ENCODE assay signal across 9 mouse cellular contexts in the genomic region with DNA sequence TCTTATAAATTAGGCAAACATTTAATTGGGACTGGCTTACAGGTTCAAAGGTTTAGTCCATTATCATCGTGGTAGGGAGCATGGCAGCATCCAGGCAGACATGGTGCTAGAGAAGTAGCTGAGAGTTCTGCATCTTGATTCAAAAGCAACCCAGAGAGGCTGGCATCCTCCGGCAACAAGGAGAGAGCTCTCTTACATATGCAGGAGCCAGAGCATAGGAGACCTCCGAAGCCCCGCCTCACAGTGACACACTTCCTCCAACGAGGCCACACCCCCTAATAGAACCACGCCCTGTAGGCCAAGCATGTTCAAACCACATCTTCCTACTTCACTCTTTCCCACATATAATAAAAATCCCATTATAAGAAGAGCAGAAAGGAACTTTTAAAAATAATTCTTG.
DNase-seq lines count a peak whose midpoint lies in the region; ATAC-seq and TF ChIP-seq lines count a peak whose summit lies in the region.
"Had no signal": no experiment of that assay in that cellular context is flagged by ENCODE, and none has a peak within 500 bp of the region (broad histone marks: within the 10 kb centered on the region; RNA-seq: fewer than 3 reads in every experiment).

No protein-coding gene starts in this region.

- peak overlapping the region; percentile 36 for H3K4me3 ChIP-seq in forebrain, embryonic 10.5 days
- no peak overlapping the region for H3K4me3 ChIP-seq in forebrain, postnatal 0 days (ENCODE audit: low read depth, low read length)

- TF ChIP-seq CTCF in forebrain, postnatal 0 days (IDR thresholded peaks at IDR 0.05; ENCODE audit: low read depth) = no peak

- peaks cover 12% of the 10 kb centered on the region for H3K4me1 ChIP-seq in forebrain, embryonic 10.5 days
- H3K4me1 ChIP-seq in forebrain, postnatal 0 days (ENCODE audit: insufficient read depth) = no peaks in the 10 kb centered on the region

- no peak overlapping the region for H3K9ac ChIP-seq in forebrain, postnatal 0 days

- H3K27ac ChIP-seq in forebrain, embryonic 10.5 days = no peak overlapping the region
- H3K27ac ChIP-seq in forebrain, postnatal 0 days (ENCODE audit: low read depth, low read length) = no peak overlapping the region

- no peaks in the 10 kb centered on the region for H3K36me3 ChIP-seq in forebrain, embryonic 10.5 days (replicated peaks)
- no peaks in the 10 kb centered on the region for H3K36me3 ChIP-seq in forebrain, postnatal 0 days (ENCODE audit: insufficient read depth)

- ATAC-seq in forebrain, postnatal 0 days = no peak

- DNase-seq in forebrain, embryonic 10.5 days (ENCODE audit: extremely low spot score, low spot score) = no peak
- no peak for DNase-seq in forebrain, postnatal 0 days
- DNase-seq in ES-CJ7 (ENCODE audit: low read depth, low spot score) = peak; percentile 84
- peak; percentile 27 for DNase-seq in forelimb bud, embryonic 11.5 days (ENCODE audit: low read depth, low spot score)
- DNase-seq in liver = peak; percentile 19
- no peak for DNase-seq in ovary, postnatal 14 days (ENCODE audit: low spot score)
- DNase-seq in cerebellum, adult 9-11 months = no peak
- no peak for DNase-seq in cerebellum, adult 8-10 months

- peaks cover 10% of the 10 kb centered on the region for H3K9me3 ChIP-seq in forebrain, embryonic 10.5 days
- H3K9me3 ChIP-seq in forebrain, postnatal 0 days (ENCODE audit: low read length) = no peaks in the 10 kb centered on the region

- 0 out of 2 replicates have a peak, but pooled peaks cover 7% of the 10 kb centered on the region for H3K27me3 ChIP-seq in forebrain, embryonic 10.5 days (ENCODE audit: poor library complexity, severe bottlenecking)
- H3K27me3 ChIP-seq in forebrain, postnatal 0 days (ENCODE audit: insufficient read depth, low read length) = no peaks in the 10 kb centered on the region
- H3K27me3 ChIP-seq: Patski had no signal

- 66% methylated on average over 6 of the region's 6 CpGs for WGBS in forebrain, embryonic 10.5 days
- 56% methylated on average over 6 of the region's 6 CpGs for WGBS in forebrain, postnatal 0 days

- H3K4me2 ChIP-seq in forebrain, postnatal 0 days (ENCODE audit: low read depth) = no peak overlapping the region

Comparison
In these comparisons a context has a peak if more than half of its experiments do, and no peak if none do; other contexts are left out.
1. DNase-seq: peak in ES-CJ7 (single experiment), forelimb bud, embryonic 11.5 days (single experiment) and liver (single experiment); none in forebrain, embryonic 10.5 days (single experiment), forebrain, postnatal 0 days (single experiment), ovary, postnatal 14 days (single experiment), cerebellum, adult 9-11 months (single experiment) and cerebellum, adult 8-10 months (single experiment).